Mouse (Mus musculus): ENCODE data around the gene Mthfd1l.

Mthfd1l gene

GRCm38 (mm10) chr10:4124148-4124547 lies 151.2 kb downstream of the Mthfd1l start:
- no peak for DNase-seq

- DNase-seq = no peak
These were observed 152.3 kb downstream of the Mthfd1l start for GRCm38 (mm10) chr10:4125232-4125631.

GRCm38 (mm10) chr10:4126335-4127012 lies 153.6 kb downstream of the Mthfd1l start:
- no peak for DNase-seq

- peak; percentile 62 to 63 for DNase-seq
These were observed 155.5 kb downstream of the Mthfd1l start for GRCm38 (mm10) chr10:4128411-4128810.

- DNase-seq = peak; percentile 65 to 75
These were observed 156.0 kb downstream of the Mthfd1l start for GRCm38 (mm10) chr10:4128915-4129314.

GRCm38 (mm10) chr10:4129461-4129860 lies 156.5 kb downstream of the Mthfd1l start:
- DNase-seq = peak; percentile 29 to 51

- peak in 1 of 2 experiments; percentile 27 for DNase-seq
These were observed 157.2 kb downstream of the Mthfd1l start for GRCm38 (mm10) chr10:4130034-4130607.

- DNase-seq = no peak
These were observed 159.8 kb downstream of the Mthfd1l start for GRCm38 (mm10) chr10:4132735-4133134.

- DNase-seq = no peak
These were observed 162.3 kb downstream of the Mthfd1l start for GRCm38 (mm10) chr10:4135100-4135764.

- no peak for DNase-seq
These were observed 166.6 kb downstream of the Mthfd1l start for GRCm38 (mm10) chr10:4139531-4139930.

- DNase-seq = no peak
These were observed 168.8 kb downstream of the Mthfd1l start for GRCm38 (mm10) chr10:4141689-4142088.

- no peak for DNase-seq
These were observed 169.9 kb downstream of the Mthfd1l start for GRCm38 (mm10) chr10:4142816-4143215.

- DNase-seq = no peak
These were observed 170.5 kb downstream of the Mthfd1l start for GRCm38 (mm10) chr10:4143381-4143780.

- peak; percentile 36 to 40 for DNase-seq
These were observed 172.3 kb downstream of the Mthfd1l start for GRCm38 (mm10) chr10:4145080-4145807.

- DNase-seq = no peak
These were observed 174.0 kb downstream of the Mthfd1l start for GRCm38 (mm10) chr10:4146947-4147346.

GRCm38 (mm10) chr10:4151159-4151558 lies 178.2 kb downstream of the Mthfd1l start:
- DNase-seq = peak in 1 of 2 experiments; percentile 17

- no peak for DNase-seq
These were observed 179.2 kb downstream of the Mthfd1l start for GRCm38 (mm10) chr10:4151862-4152776.

GRCm38 (mm10) chr10:4153031-4153430 lies 180.1 kb downstream of the Mthfd1l start:
- DNase-seq = no peak

GRCm38 (mm10) chr10:4154035-4154434 lies 181.1 kb downstream of the Mthfd1l start:
- no peak for DNase-seq

- no peak for DNase-seq
These were observed 182.6 kb downstream of the Mthfd1l start for GRCm38 (mm10) chr10:4155521-4155920.

- peak; percentile 82 to 83 for DNase-seq
These were observed 185.6 kb downstream of the Mthfd1l start for GRCm38 (mm10) chr10:4158533-4158932.

- no peak for DNase-seq
These were observed 186.7 kb downstream of the Mthfd1l start for GRCm38 (mm10) chr10:4159541-4160090.

Measured in kidney, postnatal 25 days (tissue).